Mouse (Mus musculus) MEL (cell line): ENCODE measurements around the gene Hsdl1.

Experiments used
- CTCF ChIP-seq, 3 experiments: IDR thresholded peaks in 2 of 3; conservative IDR thresholded peaks in 1 of 3; 2 replicates each; pipeline ENCODE4 v1.5.1; 2011 to 2012; ENCODE audit warnings: low read length in 3 of 3, low read depth in 2 of 3, mild to moderate bottlenecking in 2 of 3, improper control_type of control experiment in 1 of 3, inconsistent platforms in 1 of 3, mixed read lengths in 1 of 3, moderate library complexity in 1 of 3; ENCODE audit not compliant: control insufficient read depth in 1 of 3, insufficient read depth in 1 of 3, poor library complexity in 1 of 3, severe bottlenecking in 1 of 3
- E2F4 ChIP-seq: IDR thresholded peaks from 2 replicates; pipeline ENCODE4 v1.6.1; 2011; ENCODE audit warnings: low read depth, low read length, improper control_type of control experiment, borderline replicate concordance
- MEF2A ChIP-seq: IDR thresholded peaks from 2 replicates; pipeline ENCODE4 v1.6.1; 2014; ENCODE audit warnings: low read depth, mild to moderate bottlenecking, inconsistent platforms, low read length, improper control_type of control experiment; ENCODE audit not compliant: poor library complexity, insufficient replicate concordance, severe bottlenecking; ENCODE audit errors: extremely low read depth
- POLR2A ChIP-seq, 2 experiments: IDR thresholded peaks; 2 replicates each; pipeline ENCODE4 v1.6.1; 2011 to 2012; ENCODE audit warnings: low read length in 2 of 2, mild to moderate bottlenecking in 2 of 2, control low read depth in 1 of 2, improper control_type of control experiment in 1 of 2, low read depth in 1 of 2, moderate library complexity in 1 of 2; ENCODE audit not compliant: control insufficient read depth in 1 of 2, insufficient read depth in 1 of 2, poor library complexity in 1 of 2
- RAD21 ChIP-seq: IDR thresholded peaks from 2 replicates; pipeline ENCODE4 v1.6.1; 2011; ENCODE audit warnings: mild to moderate bottlenecking, low read depth, low read length, improper control_type of control experiment
- RCOR1 ChIP-seq: IDR thresholded peaks from 2 replicates; pipeline ENCODE4 v1.6.1; 2012; ENCODE audit warnings: low read depth, mild to moderate bottlenecking, inconsistent platforms, low read length, improper control_type of control experiment
- TBP ChIP-seq: IDR thresholded peaks from 2 replicates; pipeline ENCODE4 v1.8.0; 2011; ENCODE audit warnings: low read depth, low read length, improper control_type of control experiment
- USF2 ChIP-seq, 2 experiments: IDR thresholded peaks; 2 replicates each; pipeline ENCODE4 v1.6.1; 2011 to 2012; ENCODE audit warnings: improper control_type of control experiment in 2 of 2, low read length in 2 of 2, borderline replicate concordance in 1 of 2, inconsistent platforms in 1 of 2, low read depth in 1 of 2, mild to moderate bottlenecking in 1 of 2; ENCODE audit not compliant: insufficient read depth in 1 of 2
- ZC3H11A ChIP-seq: IDR thresholded peaks from 2 replicates; pipeline ENCODE4 v1.6.1; 2012; ENCODE audit warnings: low read depth, mild to moderate bottlenecking, inconsistent platforms, low read length, improper control_type of control experiment
- ZMIZ1 ChIP-seq: IDR thresholded peaks from 2 replicates; pipeline ENCODE4 v1.6.1; 2012; ENCODE audit warnings: low read depth, mild to moderate bottlenecking, inconsistent platforms, low read length, improper control_type of control experiment, moderate library complexity

GRCm38 (mm10) chr8:119557821-119558602 lies 17.0 kb downstream of the Hsdl1 start:
- TF ChIP-seq POLR2A (IDR thresholded peaks at IDR 0.05; ENCODE audit: control insufficient read depth in 1 of 2, insufficient read depth in 1 of 2, low read depth in 1 of 2, low read length in 2 of 2, poor library complexity in 1 of 2) (no peak; a peak in 1 of 4 replicates), MEF2A (no peak), CTCF (IDR thresholded peaks at IDR 0.05 in 2 of 3, conservative IDR thresholded peaks at IDR 0.05 in 1 of 3; ENCODE audit: control insufficient read depth in 1 of 3, insufficient read depth in 1 of 3, low read depth in 2 of 3, low read length in 3 of 3, poor library complexity in 1 of 3, severe bottlenecking in 1 of 3) (no peak), TBP (no peak), ZMIZ1 (no peak; the same call in 1 of the 2 replicates), USF2 (IDR thresholded peaks at IDR 0.05; ENCODE audit: borderline replicate concordance in 1 of 2, insufficient read depth in 1 of 2, low read depth in 1 of 2, low read length in 2 of 2) (no peak), ZC3H11A (no peak), E2F4 (no peak), RAD21 (no peak), RCOR1 (no peak)
